Mouse (Mus musculus): ENCODE measurements around the gene Nmd3. TPM values are rescaled to one million over a fixed set of nuclear protein-coding genes. Genes with fewer than 3 reads are reported as not detected.

The Nmd3 gene
- total RNA-seq (2022), result 10 to 100 TPM; 27.2 to 37.7 (median 34.8) TPM

GRCm38 (mm10) chr3:69721814-69722186 lies at the start of gene Nmd3:
Gene Nmd3, plus strand, starts transcription at chr3:69721985.
- peak; percentile 81 to 86 for DNase-seq (ENCODE audit: low spot score in 2 of 2)

GRCm38 (mm10) chr3:69673351-69673750 lies 48.4 kb upstream of the Nmd3 start:
- no peak for DNase-seq (ENCODE audit: low spot score in 2 of 2)

GRCm38 (mm10) chr3:69674206-69674605 lies 47.6 kb upstream of the Nmd3 start:
- DNase-seq (ENCODE audit: low spot score in 2 of 2), result no peak

DNA sequence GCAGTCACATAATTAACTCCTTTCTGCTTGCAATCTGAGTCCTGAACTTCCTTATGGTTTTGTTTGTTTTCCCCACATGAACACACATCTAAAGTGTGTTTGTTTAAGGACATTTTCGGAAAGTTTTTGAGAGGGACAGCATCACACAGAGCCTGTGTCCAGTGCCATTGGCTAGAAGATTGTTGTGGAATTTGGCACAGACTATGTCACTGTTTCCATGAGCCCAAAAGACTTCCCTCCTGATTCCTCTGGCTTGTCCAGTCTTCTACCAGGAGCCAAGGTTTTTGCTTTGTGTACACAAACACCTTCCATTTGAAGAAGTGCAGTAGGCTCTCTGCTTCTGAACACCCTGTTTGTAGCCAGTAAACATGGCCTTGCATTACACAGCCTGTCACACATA lies 32.0 kb upstream of the Nmd3 start:
- DNase-seq (ENCODE audit: low spot score in 2 of 2), result no peak

DNA sequence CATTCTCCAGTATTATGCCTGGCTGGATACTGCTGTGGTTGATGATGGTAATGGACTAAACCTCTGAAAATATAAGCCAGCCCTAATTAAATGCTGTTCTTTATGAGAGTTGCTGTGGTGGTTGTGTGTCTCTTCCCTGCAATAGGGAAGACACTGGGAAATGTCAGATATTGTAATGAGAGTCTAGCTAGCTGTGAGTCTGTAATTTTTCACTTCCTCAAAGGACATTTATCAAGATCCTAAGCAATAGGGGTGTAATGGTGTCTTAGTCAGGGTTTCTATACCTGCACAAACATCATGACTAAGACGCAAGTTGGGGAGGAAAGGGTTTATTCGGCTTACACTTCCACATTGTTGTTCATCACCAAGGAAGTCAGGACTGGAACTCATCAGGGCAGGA lies 30.8 kb upstream of the Nmd3 start:
- no peak for DNase-seq (ENCODE audit: low spot score in 2 of 2)

DNA sequence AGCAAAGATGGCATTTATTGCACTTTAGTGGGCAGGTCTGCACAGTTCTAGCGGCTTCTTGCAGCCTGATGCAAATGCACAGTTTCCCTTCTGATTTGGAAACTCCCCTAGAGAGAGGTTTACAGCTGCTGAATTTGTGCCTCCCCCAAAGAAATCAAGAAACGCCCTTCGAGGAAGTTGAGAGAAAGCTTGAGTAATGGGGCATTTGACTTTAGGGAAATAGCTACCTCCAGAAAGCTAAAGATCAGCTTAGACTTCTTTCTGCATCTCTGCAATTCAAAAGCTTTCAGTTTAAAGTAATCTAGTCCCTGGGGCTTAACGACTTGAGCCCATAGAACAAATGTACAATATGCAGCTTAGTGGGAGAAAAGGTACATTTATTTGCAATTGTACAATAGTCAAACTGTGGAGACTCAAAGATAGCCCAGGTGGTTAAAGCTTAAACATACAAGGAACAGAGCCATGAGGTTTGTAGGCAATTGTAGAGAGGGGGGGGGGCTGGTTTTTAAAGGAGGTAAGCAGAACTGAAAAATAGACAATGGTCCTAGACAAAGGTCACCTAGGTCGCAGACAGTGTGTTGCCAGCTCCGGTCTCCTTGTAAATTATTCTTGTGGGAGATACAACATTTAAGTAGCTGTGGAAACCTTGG lies 21.8 kb upstream of the Nmd3 start:
- no peak for DNase-seq (ENCODE audit: low spot score in 2 of 2)

DNA sequence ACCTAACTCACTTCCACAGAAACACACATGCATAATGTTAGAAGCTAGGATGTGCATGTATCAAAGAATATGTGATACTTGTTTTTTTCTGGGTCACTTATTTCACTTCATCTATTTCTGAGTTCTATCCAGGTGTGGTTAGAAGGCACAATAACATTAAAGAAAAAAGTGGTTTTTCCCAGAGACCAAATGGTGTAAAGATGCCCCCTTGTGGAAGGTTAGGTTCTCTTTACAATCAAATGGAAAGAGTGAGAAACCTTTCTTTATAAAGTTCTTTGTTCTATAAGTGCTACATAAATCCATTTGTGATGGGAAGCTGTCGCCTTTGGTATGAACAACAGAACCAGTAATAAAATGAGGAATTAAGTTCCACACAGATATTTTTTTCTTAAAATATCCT lies 19.9 kb upstream of the Nmd3 start:
- DNase-seq (ENCODE audit: low spot score in 2 of 2), result no peak

DNA sequence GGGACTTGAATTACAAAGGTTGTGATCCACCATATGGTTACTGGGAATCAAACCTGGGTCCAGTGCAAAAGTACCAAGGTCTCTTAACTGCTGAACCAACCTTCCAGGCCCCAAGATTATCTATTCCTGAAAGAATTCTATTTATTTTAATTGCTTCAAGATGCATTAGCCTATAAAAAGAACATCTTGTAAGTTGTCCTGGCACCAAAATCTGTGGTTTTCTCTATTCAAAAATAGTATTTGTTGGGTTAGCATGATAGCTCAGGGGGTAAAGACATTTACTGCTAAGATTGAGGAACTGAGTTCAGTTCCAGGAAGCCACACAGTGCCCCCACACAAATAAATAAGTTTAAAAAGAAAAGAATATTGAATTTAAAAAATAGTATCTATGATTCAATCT lies 19.4 kb upstream of the Nmd3 start:
- no peak for DNase-seq (ENCODE audit: low spot score in 2 of 2)

GRCm38 (mm10) chr3:69709043-69709929 lies 12.5 kb upstream of the Nmd3 start:
- no peak for DNase-seq (ENCODE audit: low spot score in 2 of 2)

- DNase-seq (ENCODE audit: low spot score in 2 of 2), result no peak
Observed at GRCm38 (mm10) chr3:69711907-69712600, 9.7 kb upstream of the Nmd3 start.

GRCm38 (mm10) chr3:69717476-69717875 lies 4.3 kb upstream of the Nmd3 start:
- no peak for DNase-seq (ENCODE audit: low spot score in 2 of 2)

DNA sequence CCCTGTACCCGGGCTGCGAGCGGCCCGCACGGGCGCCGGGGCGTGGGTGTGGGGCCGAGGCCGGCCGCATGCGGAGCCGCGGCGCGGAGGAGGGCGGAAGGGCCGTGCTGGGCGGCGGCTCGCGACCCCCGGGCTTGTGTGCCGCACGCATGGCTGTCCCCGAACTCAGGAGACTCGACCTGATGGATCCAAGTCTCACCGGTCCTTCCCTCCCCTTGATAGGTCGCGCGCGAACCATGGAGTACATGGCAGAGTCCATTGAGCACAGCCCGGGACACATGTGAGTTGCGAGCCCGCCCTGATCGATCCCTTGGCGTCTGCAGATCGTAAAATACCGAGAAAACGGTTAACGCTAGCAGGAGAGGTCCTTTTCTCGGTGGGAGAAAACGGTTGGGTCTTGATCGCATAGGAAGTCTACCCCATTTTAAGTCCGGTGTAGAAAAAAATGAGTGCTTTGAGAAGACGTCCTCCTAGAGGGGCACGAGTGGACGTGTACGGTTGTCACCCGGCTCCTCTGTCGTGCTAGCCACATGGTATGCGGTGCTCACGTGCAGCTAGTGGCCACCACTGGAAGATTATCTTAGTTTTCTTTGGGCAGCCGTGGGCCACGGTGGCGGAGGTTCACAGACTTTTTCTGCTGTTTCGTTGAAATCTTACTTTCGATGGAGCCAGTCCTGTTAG lies 542 bp downstream of the Nmd3 start:
- DNase-seq (ENCODE audit: low spot score in 2 of 2), result no peak

- DNase-seq (ENCODE audit: low spot score in 2 of 2), result no peak
Observed at GRCm38 (mm10) chr3:69723161-69723560, 1.4 kb downstream of the Nmd3 start.

- no peak for DNase-seq (ENCODE audit: low spot score in 2 of 2)
Observed at GRCm38 (mm10) chr3:69730930-69731329, 9.1 kb downstream of the Nmd3 start.

GRCm38 (mm10) chr3:69733939-69734338 lies 12.2 kb downstream of the Nmd3 start:
- DNase-seq (ENCODE audit: low spot score in 2 of 2), result no peak

GRCm38 (mm10) chr3:69755192-69755591 lies 33.4 kb downstream of the Nmd3 start:
- no peak for DNase-seq (ENCODE audit: low spot score in 2 of 2)

DNA sequence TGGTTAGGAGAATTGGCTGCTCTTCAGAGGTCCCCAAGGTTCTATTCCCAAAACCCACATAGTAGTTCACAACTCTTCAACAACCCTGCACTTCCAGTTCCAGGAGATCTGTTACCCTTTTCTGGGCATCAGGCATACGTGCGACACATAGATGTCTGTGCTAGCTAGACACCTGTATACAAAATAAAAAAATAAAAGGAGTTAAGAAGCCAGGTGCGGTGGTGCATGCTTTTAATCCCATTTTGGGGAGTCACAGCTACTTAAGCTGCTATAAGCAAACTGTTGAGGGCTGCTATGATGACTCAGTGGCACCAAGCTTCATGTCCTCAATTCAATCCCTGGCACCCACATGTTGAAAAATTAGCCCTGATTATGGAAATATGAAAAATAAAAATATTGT lies 34.2 kb downstream of the Nmd3 start:
- no peak for DNase-seq (ENCODE audit: low spot score in 2 of 2)

DNA sequence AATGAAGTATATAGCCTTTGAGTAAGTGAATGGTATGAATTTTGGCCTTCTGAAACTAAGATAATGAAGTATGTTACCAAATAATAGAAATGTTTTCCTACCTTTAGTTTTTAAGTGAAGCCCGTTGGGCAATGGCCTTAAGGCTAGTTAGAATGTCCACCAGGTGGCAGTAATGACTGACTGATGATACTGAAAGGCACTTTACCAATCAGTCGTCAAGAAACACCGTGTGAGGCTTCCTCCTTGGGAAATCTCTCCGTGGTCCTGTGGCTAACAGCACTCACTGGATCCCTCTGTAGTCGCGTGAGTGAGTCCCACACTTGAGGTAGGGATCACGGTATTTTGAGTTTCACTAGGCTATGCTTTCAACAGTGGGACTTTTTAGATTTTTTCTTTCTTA lies 34.7 kb downstream of the Nmd3 start:
- peak in 1 of 2 experiments; percentile 4 for DNase-seq (ENCODE audit: low spot score in 2 of 2)

DNA sequence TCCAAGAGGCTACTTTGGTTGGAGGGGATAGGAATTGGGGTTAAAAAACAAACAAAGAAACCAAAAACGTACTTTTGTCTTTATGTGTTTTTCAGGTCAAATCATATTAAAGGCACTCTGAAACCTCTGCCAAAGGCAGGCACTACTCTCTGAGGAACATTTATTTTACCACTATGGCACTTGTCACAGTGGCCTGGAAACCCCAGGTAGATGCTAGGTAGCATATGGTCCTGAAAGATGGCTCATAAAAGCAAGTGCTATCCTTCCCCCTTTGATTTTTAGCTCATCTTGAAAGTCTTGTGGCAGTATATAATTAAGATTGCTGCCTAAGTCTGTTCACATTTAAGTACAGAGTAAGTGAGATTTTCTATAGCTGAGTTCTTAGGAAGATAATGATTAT lies 35.7 kb downstream of the Nmd3 start:
- no peak for DNase-seq (ENCODE audit: low spot score in 2 of 2)

DNA sequence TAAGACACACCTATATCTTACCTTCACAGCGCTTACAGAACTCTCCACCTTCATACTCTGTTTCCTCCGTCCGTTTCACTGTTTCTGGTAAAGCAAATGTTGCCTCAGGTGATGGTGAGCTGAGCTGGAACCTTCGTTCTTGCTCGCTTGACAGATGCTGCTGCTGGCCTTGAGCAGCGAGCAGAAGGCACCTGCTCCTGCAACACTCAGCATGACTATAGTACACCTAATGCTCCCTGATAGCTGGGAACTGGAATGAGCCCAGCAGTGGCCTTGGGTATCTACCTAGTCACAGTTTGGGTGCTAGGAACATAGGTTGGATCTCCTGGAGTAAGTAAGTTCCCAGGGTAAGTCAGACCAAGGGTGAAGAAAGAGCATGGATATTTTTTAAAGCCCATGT lies 38.3 kb downstream of the Nmd3 start:
- DNase-seq (ENCODE audit: low spot score in 2 of 2), result no peak

DNA sequence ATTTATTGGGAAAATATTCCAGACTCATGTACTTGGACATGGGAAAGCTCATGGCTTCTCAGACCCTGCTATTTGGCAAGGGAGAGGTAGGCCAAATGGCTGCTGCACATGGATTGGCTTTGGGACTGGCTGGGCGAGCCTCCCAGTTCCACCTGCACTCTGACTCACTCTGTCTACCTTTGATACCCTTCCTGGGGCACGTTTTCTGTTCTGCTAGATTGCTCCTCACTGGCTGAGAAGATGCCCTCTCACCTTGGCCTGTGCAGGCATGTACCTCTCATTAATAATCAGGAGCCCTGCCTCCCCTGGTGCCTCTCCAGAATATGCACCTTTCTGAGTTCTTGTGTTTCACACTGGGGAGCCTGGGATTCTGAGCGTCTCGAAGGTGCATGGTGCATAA lies 39.4 kb downstream of the Nmd3 start:
- DNase-seq (ENCODE audit: low spot score in 2 of 2), result no peak

All from gastrocnemius, adult 8-10 months (tissue).